Mouse (Mus musculus) myocyte (in vitro differentiated cells): Measurements from ENCODE around the gene Fbxo10. TPM values are rescaled to one million over a fixed set of nuclear protein-coding genes. Genes with fewer than 3 reads are reported as not detected.
A peak's percentile ranks its signal among the peaks of the same experiment; 100 is the strongest.

Experiments used
- H3K27me3 ChIP-seq: one replicate; pipeline ENCODE4 v1.6.1; 2011; ENCODE audit not compliant: control insufficient read depth, insufficient read depth, insufficient read length
- H3K36me3 ChIP-seq: one replicate; pipeline ENCODE4 v1.6.1; 2011; ENCODE audit not compliant: control insufficient read depth, insufficient read depth
- H3K4me2 ChIP-seq: one replicate; pipeline ENCODE4 v1.6.1; 2011; ENCODE audit warnings: low read depth, control low read depth
- H3K4me3 ChIP-seq: one replicate; pipeline ENCODE4 v1.5.1; 2011; ENCODE audit warnings: mild to moderate bottlenecking, control low read depth, moderate library complexity
- H3K79me2 ChIP-seq: one replicate; pipeline ENCODE4 v1.6.1; 2011; ENCODE audit not compliant: control insufficient read depth, insufficient read depth
- H3ac ChIP-seq: one replicate; pipeline ENCODE4 v1.6.1; 2011; ENCODE audit not compliant: control insufficient read depth, insufficient read length
- CEBPB ChIP-seq: IDR thresholded peaks from 2 replicates; pipeline ENCODE4 v1.6.1; 2011; ENCODE audit warnings: mild to moderate bottlenecking, moderate library complexity; ENCODE audit not compliant: poor library complexity, insufficient read depth, severe bottlenecking
- E2F4 ChIP-seq: IDR thresholded peaks from one replicate; pipeline ENCODE4 v1.6.1; 2011; ENCODE audit warnings: mild to moderate bottlenecking, control low read depth, moderate library complexity; ENCODE audit not compliant: insufficient read depth
- MAX ChIP-seq: IDR thresholded peaks from one replicate; pipeline ENCODE4 v1.6.1; 2011; ENCODE audit warnings: low read depth, mild to moderate bottlenecking, control low read depth
- MYOD1 ChIP-seq, 3 experiments: IDR thresholded peaks; one replicate each; pipeline ENCODE4 v1.6.1; 2011; ENCODE audit warnings: control low read depth in 2 of 3, low read depth in 2 of 3, mild to moderate bottlenecking in 2 of 3, moderate library complexity in 1 of 3; ENCODE audit not compliant: insufficient read length in 2 of 3, control insufficient read depth in 1 of 3
- MYOG ChIP-seq, 3 experiments: IDR thresholded peaks; one replicate each; pipeline ENCODE4 v1.6.1; 2011; ENCODE audit warnings: control low read depth in 2 of 3, low read depth in 2 of 3, mild to moderate bottlenecking in 2 of 3; ENCODE audit not compliant: insufficient read length in 2 of 3, control insufficient read depth in 1 of 3, insufficient read depth in 1 of 3
- POLR2A ChIP-seq: IDR thresholded peaks from one replicate; pipeline ENCODE4 v1.6.1; 2011; ENCODE audit warnings: low read depth, mild to moderate bottlenecking, control low read depth, moderate library complexity; ENCODE audit not compliant: insufficient read length
- POLR2AphosphoS2 ChIP-seq: IDR thresholded peaks from one replicate; pipeline ENCODE4 v1.6.1; 2011; ENCODE audit warnings: low read depth, control low read depth; ENCODE audit not compliant: insufficient read length
- REST ChIP-seq: IDR thresholded peaks from one replicate; pipeline ENCODE4 v1.6.1; 2011; ENCODE audit warnings: mild to moderate bottlenecking, control low read depth, moderate library complexity; ENCODE audit not compliant: insufficient read depth, insufficient read length
- SRF ChIP-seq: IDR thresholded peaks from one replicate; pipeline ENCODE4 v1.6.1; 2011; ENCODE audit warnings: low read depth; ENCODE audit not compliant: control insufficient read depth, insufficient read length
- TCF12 ChIP-seq: IDR thresholded peaks from one replicate; pipeline ENCODE4 v1.6.1; 2011; ENCODE audit warnings: mild to moderate bottlenecking, control low read depth; ENCODE audit not compliant: poor library complexity, insufficient read depth, severe bottlenecking
- TCF3 ChIP-seq: IDR thresholded peaks from one replicate; pipeline ENCODE4 v1.6.1; 2011; ENCODE audit warnings: low read depth, control low read depth; ENCODE audit not compliant: insufficient read length
- USF1 ChIP-seq: IDR thresholded peaks from one replicate; pipeline ENCODE4 v1.6.1; 2011; ENCODE audit warnings: low read depth, mild to moderate bottlenecking, control low read depth, moderate library complexity
- polyA plus RNA-seq: library from polyadenylated mRNA; unstranded; fragments of >200 nt; fragmentation: generic; extraction: Trizol; gene quantifications from one replicate; pipeline ENCODE4 v1.2.1, GENCODE M21; 2012; ENCODE audit warnings: missing spikeins

The Fbxo10 gene
- polyA plus RNA-seq, 1 experiment = 7.8 TPM

DNA sequence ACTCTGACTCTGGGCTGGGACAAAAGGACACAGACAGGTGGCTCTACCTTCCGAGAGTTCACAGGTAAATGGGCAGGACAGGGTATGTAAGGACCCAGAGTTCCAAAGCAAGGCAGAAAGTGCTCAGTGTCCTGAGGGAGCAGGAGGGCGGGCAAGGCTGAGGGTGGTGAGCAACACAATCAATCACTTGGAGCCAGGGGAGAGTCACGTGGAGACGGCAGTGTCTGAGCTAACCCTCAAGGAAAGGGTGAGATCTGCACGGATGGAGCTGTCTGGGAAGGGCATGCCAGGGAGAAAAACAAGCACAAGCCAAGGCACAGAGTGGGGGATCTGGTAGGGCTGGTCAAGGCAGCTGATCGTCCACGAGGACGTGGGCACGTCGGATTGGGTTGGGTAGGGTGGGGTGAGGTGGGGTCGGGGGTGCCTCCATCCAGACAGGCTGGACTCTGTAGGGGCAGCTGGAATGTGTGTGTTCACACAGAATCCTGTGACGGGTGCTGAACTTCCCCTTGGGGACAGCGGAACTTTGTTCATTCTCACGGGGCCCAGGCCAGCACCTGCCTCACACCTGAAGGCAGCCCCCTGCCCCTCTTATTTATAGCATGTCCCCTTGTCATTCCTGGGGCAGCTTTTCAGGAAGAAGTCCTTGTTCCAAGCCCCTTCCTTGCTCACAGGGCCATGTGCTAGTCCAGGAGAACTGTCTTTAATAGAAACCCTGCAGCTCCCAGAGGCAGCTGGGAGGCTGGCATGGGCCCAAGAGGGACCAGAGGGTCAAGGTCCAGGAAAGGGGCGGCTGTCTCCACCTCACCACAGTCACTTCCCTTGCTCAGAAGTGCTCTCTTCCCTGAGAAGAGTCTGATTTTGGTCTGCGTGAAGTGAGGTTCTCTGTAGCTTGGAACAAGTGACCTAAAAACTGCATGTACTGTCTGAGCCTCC lies 49.4 kb downstream of the Fbxo10 start:
- peaks cover 11% of the 10 kb centered on the region for H3K36me3 ChIP-seq

DNA sequence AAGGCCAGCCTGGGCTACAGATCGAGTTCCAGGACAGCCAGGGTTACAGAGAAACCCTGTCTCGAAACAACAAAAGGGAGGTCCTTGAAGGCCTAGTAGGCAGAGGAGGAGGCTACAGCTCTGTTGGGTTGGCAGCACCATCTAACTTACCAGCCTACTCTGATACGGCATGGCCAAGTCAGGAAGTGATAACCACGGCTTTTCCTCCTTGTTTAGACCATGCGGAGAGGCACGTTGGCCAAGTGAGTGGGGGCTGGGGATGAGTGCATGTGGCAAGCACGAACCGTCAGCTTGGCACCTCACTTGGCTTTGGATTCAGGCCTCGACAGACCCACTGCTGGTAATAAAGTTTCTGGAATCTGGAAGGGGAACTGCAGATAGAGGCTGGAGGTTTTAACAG lies 51.8 kb downstream of the Fbxo10 start:
- Histone ChIP-seq H3K36me3 (peaks cover 18% of the 10 kb centered on the region), H3K27me3 (no peaks in the 10 kb centered on the region), H3K79me2 (no peaks in the 10 kb centered on the region), H3K4me2 (no peak overlapping the region), H3ac (no peak overlapping the region), H3K4me3 (no peak overlapping the region)
- no peak for TF ChIP-seq MYOD1 (IDR thresholded peaks at IDR 0.05; ENCODE audit: control insufficient read depth in 1 of 3, insufficient read length in 2 of 3, low read depth in 2 of 3)
- no peak for TF ChIP-seq CEBPB
- no peak for TF ChIP-seq REST
- TF ChIP-seq USF1 = no peak
- no peak for TF ChIP-seq MAX
- no peak for TF ChIP-seq MYOG (IDR thresholded peaks at IDR 0.05; ENCODE audit: control insufficient read depth in 1 of 3, insufficient read depth in 1 of 3, insufficient read length in 2 of 3, low read depth in 2 of 3)
- no peak for TF ChIP-seq TCF12
- no peak for TF ChIP-seq POLR2AphosphoS2
- TF ChIP-seq TCF3 = no peak
- no peak for TF ChIP-seq POLR2A
- no peak for TF ChIP-seq SRF
- TF ChIP-seq E2F4 = no peak

More for the DNA sequence above, 49.4 kb downstream of the Fbxo10 start:
- TF ChIP-seq USF1 (no peak), MYOG (IDR thresholded peaks at IDR 0.05; ENCODE audit: control insufficient read depth in 1 of 3, insufficient read depth in 1 of 3, insufficient read length in 2 of 3, low read depth in 2 of 3) (no peak), MYOD1 (IDR thresholded peaks at IDR 0.05; ENCODE audit: control insufficient read depth in 1 of 3, insufficient read length in 2 of 3, low read depth in 2 of 3) (no peak), POLR2A (no peak), SRF (no peak), E2F4 (no peak), POLR2AphosphoS2 (no peak), CEBPB (no peak), MAX (no peak), TCF12 (no peak), TCF3 (no peak), REST (no peak)
- H3K4me2 ChIP-seq = no peak overlapping the region
- no peak overlapping the region for H3K4me3 ChIP-seq
- H3ac ChIP-seq = no peak overlapping the region
- no peaks in the 10 kb centered on the region for H3K27me3 ChIP-seq
- H3K79me2 ChIP-seq = no peaks in the 10 kb centered on the region

DNA sequence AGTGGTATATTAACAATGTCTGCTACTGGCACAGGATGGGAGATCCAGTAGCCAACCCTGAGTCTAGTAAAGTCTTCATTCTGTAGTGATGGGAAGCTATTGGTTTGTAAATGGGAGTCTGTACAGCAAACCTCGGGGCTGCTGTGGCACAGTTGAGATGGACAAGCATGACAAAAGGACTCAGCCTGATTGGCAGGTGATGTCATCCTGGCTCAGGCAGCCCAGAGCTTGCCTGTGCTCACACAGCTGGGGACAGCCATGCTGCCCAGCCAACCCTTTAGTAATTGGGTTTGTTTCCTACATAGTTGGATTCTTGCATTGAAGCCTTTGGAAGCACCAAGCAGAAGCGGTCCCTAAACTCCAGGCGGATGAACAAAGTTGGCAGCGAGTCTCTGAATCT lies 57.9 kb downstream of the Fbxo10 start:
- H3K4me2 ChIP-seq = no peak overlapping the region
- H3K36me3 ChIP-seq = peaks cover 6% of the 10 kb centered on the region
- H3K79me2 ChIP-seq = no peaks in the 10 kb centered on the region
- H3K4me3 ChIP-seq = no peak overlapping the region
- H3K27me3 ChIP-seq = no peaks in the 10 kb centered on the region
- H3ac ChIP-seq = no peak overlapping the region
- TF ChIP-seq MAX (no peak), POLR2AphosphoS2 (no peak), TCF12 (no peak), TCF3 (no peak), E2F4 (no peak)

DNA sequence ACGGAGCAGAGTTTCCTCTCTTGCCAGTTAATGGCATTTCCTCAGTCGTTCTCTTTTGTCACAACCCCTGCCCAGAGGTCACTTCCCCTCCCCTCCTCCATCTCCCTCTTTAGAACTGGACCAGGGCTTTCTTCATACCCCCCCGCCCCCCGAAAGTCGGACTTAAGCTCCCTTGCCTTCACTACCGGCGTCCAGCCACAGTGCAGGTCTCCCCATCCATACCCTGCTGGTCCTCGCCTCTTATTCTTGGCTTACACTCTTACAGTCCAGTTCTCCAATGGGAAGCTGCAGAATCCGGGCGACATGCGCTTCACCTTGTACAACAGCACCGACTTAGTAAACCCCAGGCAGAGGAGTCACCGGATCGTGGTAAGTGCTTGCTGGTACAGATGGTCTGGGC lies 65.4 kb downstream of the Fbxo10 start:
- Histone ChIP-seq H3ac (peak overlapping the region; percentile 50), H3K4me3 (peak overlapping the region; percentile 70), H3K27me3 (no peaks in the 10 kb centered on the region), H3K36me3 (no peaks in the 10 kb centered on the region), H3K4me2 (peak overlapping the region; percentile 96), H3K79me2 (no peaks in the 10 kb centered on the region)
- TF ChIP-seq POLR2A (no peak), E2F4 (no peak), MYOG (IDR thresholded peaks at IDR 0.05; ENCODE audit: control insufficient read depth in 1 of 3, insufficient read depth in 1 of 3, insufficient read length in 2 of 3, low read depth in 2 of 3) (no peak)

DNA sequence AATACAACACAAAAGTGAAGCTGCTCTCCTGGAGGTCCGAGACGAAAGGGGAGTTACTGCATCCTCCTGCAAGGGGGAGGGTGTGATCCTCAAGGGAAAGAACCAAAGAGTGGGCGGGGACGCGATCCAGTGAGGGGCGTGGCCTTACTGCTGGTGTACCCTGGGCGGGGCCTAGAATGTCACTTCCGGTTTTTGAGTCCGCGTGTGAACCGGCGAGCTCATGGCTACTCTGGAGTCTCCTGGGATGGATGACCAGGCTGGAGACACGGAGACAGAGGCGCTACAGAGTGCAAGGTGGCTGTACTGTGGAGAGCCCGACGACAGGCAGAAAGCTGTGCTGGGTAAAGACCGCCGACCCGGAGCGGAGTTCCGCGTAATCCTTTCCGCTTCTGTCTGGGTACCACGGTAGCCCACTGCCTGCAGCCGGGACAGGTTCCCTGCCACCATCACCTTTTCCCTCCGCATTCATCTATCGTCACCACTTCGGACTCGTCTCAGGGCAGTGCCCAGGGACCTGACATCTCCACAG lies 65.9 kb downstream of the Fbxo10 start, which contains the start of gene Polr1e:
TSS of gene Polr1e (plus strand) at position 132 of the 529 bp plus-strand sequence.
- Histone ChIP-seq H3K4me3 (peak within 1 kb of the TSS; percentile 70), H3ac (peak within 1 kb of the TSS; percentile 50), H3K79me2 (no peaks in the 10 kb centered on the region), H3K27me3 (no peaks in the 10 kb centered on the region), H3K36me3 (no peaks in the 10 kb centered on the region), H3K4me2 (peak within 1 kb of the TSS; percentile 96)
- no peak for TF ChIP-seq SRF
- no peak for TF ChIP-seq USF1
- TF ChIP-seq MYOG (IDR thresholded peaks at IDR 0.05; ENCODE audit: control insufficient read depth in 1 of 3, insufficient read depth in 1 of 3, insufficient read length in 2 of 3, low read depth in 2 of 3) = no peak
- TF ChIP-seq TCF3 = no peak
- TF ChIP-seq CEBPB = no peak
- TF ChIP-seq POLR2A = peak; percentile 80
- peak; percentile 74 for TF ChIP-seq POLR2AphosphoS2
- TF ChIP-seq TCF12 = no peak
- TF ChIP-seq MAX = no peak
- TF ChIP-seq REST = no peak
- no peak for TF ChIP-seq E2F4
